Mouse (Mus musculus) left cerebral cortex, postnatal 36 days (tissue): Measurements from ENCODE around the gene Rcc1. TPM values are rescaled to one million over a fixed set of nuclear protein-coding genes. Genes with fewer than 3 reads are reported as not detected.
"Not testable (repeated sequence)": the region's sequence is repeated elsewhere in the genome, so short reads cannot be mapped to it uniquely, and the experiment has no call there.

ENCODE experiments used
- DNase-seq, 2 experiments: peaks; one replicate each; pipeline ENCODE4 v3.0.0; 2021 to 2022; ENCODE audit warnings: low spot score in 2 of 2, mixed read lengths in 1 of 2
- intact Hi-C: fragments of 180-260 bp; cut with DNase I; formaldehyde crosslinking; loops from one replicate; pipeline ENCODE4 v1.15.1; 2025
- total RNA-seq, 2 experiments: library from RNA; stranded (reverse); gene quantifications; 2 replicates each; pipeline ENCODE4 v1.2.3; 2021

Gene Rcc1
- total RNA-seq, 2 experiments from 2014 or later: 9.7 to 12.3 TPM

- intact Hi-C loops: no loop called here
- peak; percentile 78 to 85 for DNase-seq
These were observed 24.1 kb downstream of the Rcc1 start, which contains the start of gene Trnau1ap for GRCm38 (mm10) chr4:132329115-132329834. Trnau1ap (minus strand) TSS chr4:132329538.

- intact Hi-C loops: no loop called here
- DNase-seq: no peak
These were observed 24.9 kb downstream of the Rcc1 start for GRCm38 (mm10) chr4:132328391-132328982.

- intact Hi-C loops: no loop called here
- no peak for DNase-seq
These were observed 26.9 kb downstream of the Rcc1 start for GRCm38 (mm10) chr4:132326481-132326880.

- intact Hi-C loops: no loop called here
These were observed 37.7 kb downstream of the Rcc1 start for GRCm38 (mm10) chr4:132315711-132316110.

GRCm38 (mm10) chr4:132312627-132313026 is 40.8 kb downstream of the Rcc1 start:
- intact Hi-C loops: no loop called here
- no peak for DNase-seq

More at GRCm38 (mm10) chr4:132315711-132316110, 37.7 kb downstream of the Rcc1 start:
- no peak for DNase-seq

- intact Hi-C loops: no loop called here
- DNase-seq: no peak
These were observed 41.6 kb downstream of the Rcc1 start for GRCm38 (mm10) chr4:132311801-132312200.

- intact Hi-C loops: no loop called here
- DNase-seq: no peak
These were observed 42.2 kb downstream of the Rcc1 start for GRCm38 (mm10) chr4:132311209-132311608.

- intact Hi-C loops: loop anchor here (10.0 kb wide), 1 partner anchor 205 kb away; the partner anchor contains the start of gene Sesn2
- DNase-seq: peak; percentile 18 to 19
These were observed 43.4 kb downstream of the Rcc1 start for GRCm38 (mm10) chr4:132309849-132310472.

GRCm38 (mm10) chr4:132309140-132309848 is 44.1 kb downstream of the Rcc1 start:
- DNase-seq: peak; percentile 26 to 37
- intact Hi-C loops: loop anchor here (10.0 kb wide), 1 partner anchor 206 kb away; the partner anchor contains the start of gene Sesn2

- DNase-seq: peak; percentile 91
- intact Hi-C loops: loop anchor here (10.0 kb wide), 1 partner anchor 206 kb away; the partner anchor contains the start of gene Sesn2
These were observed 44.8 kb downstream of the Rcc1 start for GRCm38 (mm10) chr4:132308437-132309139.

GRCm38 (mm10) chr4:132306004-132306403 is 47.4 kb downstream of the Rcc1 start:
- intact Hi-C loops: loop anchor here (10.0 kb wide), 1 partner anchor 209 kb away; the partner anchor contains the start of gene Sesn2
- no peak for DNase-seq

GRCm38 (mm10) chr4:132305276-132305675 is 48.1 kb downstream of the Rcc1 start:
- intact Hi-C loops: loop anchor here (10.0 kb wide), 1 partner anchor 210 kb away; the partner anchor contains the start of gene Sesn2

GRCm38 (mm10) chr4:132303484-132303883 is 49.9 kb downstream of the Rcc1 start:
- DNase-seq: not testable (repeated sequence)
- intact Hi-C loops: loop anchor here (10.0 kb wide), 1 partner anchor 211 kb away; the partner anchor contains the start of gene Sesn2

More at GRCm38 (mm10) chr4:132305276-132305675, 48.1 kb downstream of the Rcc1 start:
- DNase-seq: no peak

GRCm38 (mm10) chr4:132302939-132303479 is 50.4 kb downstream of the Rcc1 start, which contains the start of gene Rab42:
Rab42 (minus strand) TSS chr4:132303385.
- peak; percentile 64 to 78 for DNase-seq
- intact Hi-C loops: loop anchor here (10.0 kb wide), 1 partner anchor 212 kb away; the partner anchor contains the start of gene Sesn2

- intact Hi-C loops: loop anchor here (10.0 kb wide), 1 partner anchor 213 kb away; the partner anchor contains the start of gene Sesn2
- no peak for DNase-seq
These were observed 51.2 kb downstream of the Rcc1 start for GRCm38 (mm10) chr4:132301965-132302938.

- no peak for DNase-seq
- intact Hi-C loops: loop anchor here (10.0 kb wide), 1 partner anchor 213 kb away; the partner anchor contains the start of gene Sesn2
These were observed 51.9 kb downstream of the Rcc1 start for GRCm38 (mm10) chr4:132301486-132301885.

- intact Hi-C loops: loop anchor here (10.0 kb wide), 2 partner anchors 115 to 215 kb away; partner anchors contain the start of gene Sesn2
- DNase-seq: no peak
These were observed 53.6 kb downstream of the Rcc1 start for GRCm38 (mm10) chr4:132299849-132300248.
